Mouse (Mus musculus): ENCODE results near the gene Tarbp2. TPM values are rescaled to one million over a fixed set of nuclear protein-coding genes. Genes with fewer than 3 reads are reported as not detected.

Tarbp2 gene
- polyA plus RNA-seq, 1 experiment, result 54.9 TPM

GRCm38 (mm10) chr15:102516728-102517404 is 1.1 kb upstream of the Tarbp2 start, which contains the start of gene Map3k12:
Map3k12 (minus strand) TSS chr15:102517064.
- DNase-seq, result peak; percentile 71
- under 1% methylated on average over 41 of the region's 43 CpGs for WGBS
- Histone ChIP-seq H3K27ac (ENCODE audit: insufficient read depth, low read depth, low read length) (peak within 1 kb of the TSS; percentile 68), H3K4me1 (ENCODE audit: control insufficient read depth, insufficient read depth, low read length) (peaks cover 3% of the 10 kb centered on the region; the same call in 1 of the 2 replicates), H3K36me3 (ENCODE audit: control insufficient read depth, insufficient read depth, low read length) (no peaks in the 10 kb centered on the region), H3K4me3 (ENCODE audit: insufficient read depth, low read depth, low read length) (peak within 1 kb of the TSS; percentile 65), H3K27me3 (replicated peaks; ENCODE audit: control insufficient read depth, insufficient read depth, low read length) (no peaks in the 10 kb centered on the region)
- TF ChIP-seq CTCF (conservative IDR thresholded peaks at IDR 0.05; ENCODE audit: insufficient read depth, insufficient read length, low read depth, low read length) (no peak), POLR2A (IDR thresholded peaks at IDR 0.05; ENCODE audit: low read depth, low read length) (no peak)

- H3K27ac ChIP-seq (ENCODE audit: insufficient read depth, low read depth, low read length), result peak overlapping the region; percentile 68
- peaks cover 3% of the 10 kb centered on the region; the same call in 1 of the 2 replicates for H3K4me1 ChIP-seq (ENCODE audit: control insufficient read depth, insufficient read depth, low read length)
- H3K27me3 ChIP-seq (replicated peaks; ENCODE audit: control insufficient read depth, insufficient read depth, low read length), result no peaks in the 10 kb centered on the region
- no peaks in the 10 kb centered on the region for H3K36me3 ChIP-seq (ENCODE audit: control insufficient read depth, insufficient read depth, low read length)
- DNase-seq, result no peak
- peak overlapping the region; percentile 52 for H3K4me3 ChIP-seq (ENCODE audit: insufficient read depth, low read depth, low read length)
- TF ChIP-seq CTCF (conservative IDR thresholded peaks at IDR 0.05; ENCODE audit: insufficient read depth, insufficient read length, low read depth, low read length) (no peak), POLR2A (IDR thresholded peaks at IDR 0.05; ENCODE audit: low read depth, low read length) (peak; percentile 83)
- under 1% methylated on average over 10 of the region's 10 CpGs for WGBS
Measured at GRCm38 (mm10) chr15:102517631-102517975, 389 bp upstream of the Tarbp2 start.

GRCm38 (mm10) chr15:102518859-102519201 is 838 bp downstream of the Tarbp2 start:
- Histone ChIP-seq H3K36me3 (ENCODE audit: control insufficient read depth, insufficient read depth, low read length) (no peaks in the 10 kb centered on the region), H3K4me3 (ENCODE audit: insufficient read depth, low read depth, low read length) (peak overlapping the region; percentile 77), H3K27me3 (replicated peaks; ENCODE audit: control insufficient read depth, insufficient read depth, low read length) (no peaks in the 10 kb centered on the region), H3K4me1 (ENCODE audit: control insufficient read depth, insufficient read depth, low read length) (peaks cover 3% of the 10 kb centered on the region; the same call in 1 of the 2 replicates), H3K27ac (ENCODE audit: insufficient read depth, low read depth, low read length) (peak overlapping the region; percentile 99)
- DNase-seq, result no peak
- no peak for TF ChIP-seq CTCF (conservative IDR thresholded peaks at IDR 0.05; ENCODE audit: insufficient read depth, insufficient read length, low read depth, low read length)
- no peak for TF ChIP-seq POLR2A (IDR thresholded peaks at IDR 0.05; ENCODE audit: low read depth, low read length)
- WGBS, result 8% methylated on average over 9 of the region's 9 CpGs

- Histone ChIP-seq H3K27ac (ENCODE audit: insufficient read depth, low read depth, low read length) (no peak overlapping the region), H3K4me3 (ENCODE audit: insufficient read depth, low read depth, low read length) (peak overlapping the region; percentile 77; the same call in 1 of the 2 replicates), H3K4me1 (ENCODE audit: control insufficient read depth, insufficient read depth, low read length) (peaks cover 3% of the 10 kb centered on the region; the same call in 1 of the 2 replicates), H3K27me3 (replicated peaks; ENCODE audit: control insufficient read depth, insufficient read depth, low read length) (no peaks in the 10 kb centered on the region), H3K36me3 (ENCODE audit: control insufficient read depth, insufficient read depth, low read length) (no peaks in the 10 kb centered on the region)
- TF ChIP-seq POLR2A (IDR thresholded peaks at IDR 0.05; ENCODE audit: low read depth, low read length), result no peak
- no peak for TF ChIP-seq CTCF (conservative IDR thresholded peaks at IDR 0.05; ENCODE audit: insufficient read depth, insufficient read length, low read depth, low read length)
- DNase-seq, result no peak
- WGBS, result 43% methylated on average over 17 of the region's 17 CpGs
Measured at GRCm38 (mm10) chr15:102519211-102520141, 1.5 kb downstream of the Tarbp2 start.

- H3K4me3 ChIP-seq (ENCODE audit: insufficient read depth, low read depth, low read length), result no peak overlapping the region
- no peaks in the 10 kb centered on the region for H3K36me3 ChIP-seq (ENCODE audit: control insufficient read depth, insufficient read depth, low read length)
- H3K4me1 ChIP-seq (ENCODE audit: control insufficient read depth, insufficient read depth, low read length), result peaks cover 3% of the 10 kb centered on the region; the same call in 1 of the 2 replicates
- no peaks in the 10 kb centered on the region for H3K27me3 ChIP-seq (replicated peaks; ENCODE audit: control insufficient read depth, insufficient read depth, low read length)
- WGBS, result 70% methylated on average over 4 of the region's 4 CpGs
- no peak for DNase-seq
- no peak for TF ChIP-seq CTCF (conservative IDR thresholded peaks at IDR 0.05; ENCODE audit: insufficient read depth, insufficient read length, low read depth, low read length)
- TF ChIP-seq POLR2A (IDR thresholded peaks at IDR 0.05; ENCODE audit: low read depth, low read length), result no peak
- H3K27ac ChIP-seq (ENCODE audit: insufficient read depth, low read depth, low read length), result no peak overlapping the region
Measured at GRCm38 (mm10) chr15:102520416-102520815, 2.4 kb downstream of the Tarbp2 start.

- no peaks in the 10 kb centered on the region for H3K36me3 ChIP-seq (ENCODE audit: control insufficient read depth, insufficient read depth, low read length)
- WGBS, result 74% methylated on average over 4 of the region's 4 CpGs
- TF ChIP-seq POLR2A (IDR thresholded peaks at IDR 0.05; ENCODE audit: low read depth, low read length), result no peak
- TF ChIP-seq CTCF (conservative IDR thresholded peaks at IDR 0.05; ENCODE audit: insufficient read depth, insufficient read length, low read depth, low read length), result no peak
Measured at GRCm38 (mm10) chr15:102521480-102521879, 3.5 kb downstream of the Tarbp2 start.

More at GRCm38 (mm10) chr15:102521480-102521879, 3.5 kb downstream of the Tarbp2 start:
- H3K27ac ChIP-seq (ENCODE audit: insufficient read depth, low read depth, low read length), result no peak overlapping the region
- H3K4me3 ChIP-seq (ENCODE audit: insufficient read depth, low read depth, low read length), result no peak overlapping the region
- DNase-seq, result no peak
- peaks cover 3% of the 10 kb centered on the region; the same call in 1 of the 2 replicates for H3K4me1 ChIP-seq (ENCODE audit: control insufficient read depth, insufficient read depth, low read length)
- H3K27me3 ChIP-seq (replicated peaks; ENCODE audit: control insufficient read depth, insufficient read depth, low read length), result no peaks in the 10 kb centered on the region
